Mouse (Mus musculus): Measurements from ENCODE around the gene Atad5. TPM values are rescaled to one million over a fixed set of nuclear protein-coding genes. Genes with fewer than 3 reads are reported as not detected.

Gene Atad5
- polyA plus RNA-seq, 1 experiment, result 0.58 TPM

GRCm38 (mm10) chr11:80135954-80136683, 46.9 kb downstream of the Atad5 start:
- Histone ChIP-seq H3K79me2 (ENCODE audit: control insufficient read depth, insufficient read depth) (no peaks in the 10 kb centered on the region), H3ac (ENCODE audit: control insufficient read depth, insufficient read length) (no peak overlapping the region), H3K27me3 (ENCODE audit: control insufficient read depth, insufficient read depth, insufficient read length) (no peaks in the 10 kb centered on the region), H3K36me3 (ENCODE audit: control insufficient read depth, insufficient read depth) (peaks cover 9% of the 10 kb centered on the region), H3K4me2 (ENCODE audit: low read depth) (no peak overlapping the region), H3K4me3 (no peak overlapping the region)
- TF ChIP-seq TCF3 (IDR thresholded peaks at IDR 0.05; ENCODE audit: insufficient read length, low read depth), result no peak
- TF ChIP-seq TCF12 (IDR thresholded peaks at IDR 0.05; ENCODE audit: insufficient read depth, poor library complexity, severe bottlenecking), result no peak
- no peak for TF ChIP-seq POLR2AphosphoS2 (IDR thresholded peaks at IDR 0.05; ENCODE audit: insufficient read length, low read depth)
- no peak for TF ChIP-seq POLR2A (IDR thresholded peaks at IDR 0.05; ENCODE audit: insufficient read length, low read depth)
- TF ChIP-seq USF1 (IDR thresholded peaks at IDR 0.05; ENCODE audit: low read depth), result no peak
- TF ChIP-seq MAX (IDR thresholded peaks at IDR 0.05; ENCODE audit: low read depth), result no peak
- TF ChIP-seq REST (IDR thresholded peaks at IDR 0.05; ENCODE audit: insufficient read depth, insufficient read length), result no peak
- no peak for TF ChIP-seq E2F4 (IDR thresholded peaks at IDR 0.05; ENCODE audit: insufficient read depth)
- TF ChIP-seq MYOD1 (IDR thresholded peaks at IDR 0.05; ENCODE audit: control insufficient read depth in 1 of 3, insufficient read length in 2 of 3, low read depth in 2 of 3), result no peak
- TF ChIP-seq MYOG (IDR thresholded peaks at IDR 0.05; ENCODE audit: control insufficient read depth in 1 of 3, insufficient read depth in 1 of 3, insufficient read length in 2 of 3, low read depth in 2 of 3), result no peak
- TF ChIP-seq SRF (IDR thresholded peaks at IDR 0.05; ENCODE audit: control insufficient read depth, insufficient read length, low read depth), result no peak
- no peak for TF ChIP-seq CEBPB (IDR thresholded peaks at IDR 0.05; ENCODE audit: insufficient read depth, poor library complexity, severe bottlenecking)

GRCm38 (mm10) chr11:80136786-80137185, 47.6 kb downstream of the Atad5 start:
- H3K36me3 ChIP-seq (ENCODE audit: control insufficient read depth, insufficient read depth), result peaks cover 9% of the 10 kb centered on the region
- no peak overlapping the region for H3K4me3 ChIP-seq
- H3K79me2 ChIP-seq (ENCODE audit: control insufficient read depth, insufficient read depth), result peaks cover 6% of the 10 kb centered on the region
- H3K27me3 ChIP-seq (ENCODE audit: control insufficient read depth, insufficient read depth, insufficient read length), result no peaks in the 10 kb centered on the region
- H3K4me2 ChIP-seq (ENCODE audit: low read depth), result no peak overlapping the region
- H3ac ChIP-seq (ENCODE audit: control insufficient read depth, insufficient read length), result no peak overlapping the region
- TF ChIP-seq TCF3 (IDR thresholded peaks at IDR 0.05; ENCODE audit: insufficient read length, low read depth) (no peak), MAX (IDR thresholded peaks at IDR 0.05; ENCODE audit: low read depth) (no peak), MYOD1 (IDR thresholded peaks at IDR 0.05; ENCODE audit: control insufficient read depth in 1 of 3, insufficient read length in 2 of 3, low read depth in 2 of 3) (no peak), MYOG (IDR thresholded peaks at IDR 0.05; ENCODE audit: control insufficient read depth in 1 of 3, insufficient read depth in 1 of 3, insufficient read length in 2 of 3, low read depth in 2 of 3) (no peak), E2F4 (IDR thresholded peaks at IDR 0.05; ENCODE audit: insufficient read depth) (no peak), POLR2AphosphoS2 (IDR thresholded peaks at IDR 0.05; ENCODE audit: insufficient read length, low read depth) (no peak), TCF12 (IDR thresholded peaks at IDR 0.05; ENCODE audit: insufficient read depth, poor library complexity, severe bottlenecking) (no peak), SRF (IDR thresholded peaks at IDR 0.05; ENCODE audit: control insufficient read depth, insufficient read length, low read depth) (no peak), REST (IDR thresholded peaks at IDR 0.05; ENCODE audit: insufficient read depth, insufficient read length) (no peak), POLR2A (IDR thresholded peaks at IDR 0.05; ENCODE audit: insufficient read length, low read depth) (no peak), USF1 (IDR thresholded peaks at IDR 0.05; ENCODE audit: low read depth) (no peak), CEBPB (IDR thresholded peaks at IDR 0.05; ENCODE audit: insufficient read depth, poor library complexity, severe bottlenecking) (no peak)

GRCm38 (mm10) chr11:80137773-80138172, 48.6 kb downstream of the Atad5 start:
- Histone ChIP-seq H3K4me3 (no peak overlapping the region), H3K4me2 (ENCODE audit: low read depth) (no peak overlapping the region), H3K36me3 (ENCODE audit: control insufficient read depth, insufficient read depth) (peaks cover 9% of the 10 kb centered on the region), H3K27me3 (ENCODE audit: control insufficient read depth, insufficient read depth, insufficient read length) (no peaks in the 10 kb centered on the region), H3ac (ENCODE audit: control insufficient read depth, insufficient read length) (no peak overlapping the region), H3K79me2 (ENCODE audit: control insufficient read depth, insufficient read depth) (peaks cover 7% of the 10 kb centered on the region)
- TF ChIP-seq MYOG (IDR thresholded peaks at IDR 0.05; ENCODE audit: control insufficient read depth in 1 of 3, insufficient read depth in 1 of 3, insufficient read length in 2 of 3, low read depth in 2 of 3) (no peak), TCF3 (IDR thresholded peaks at IDR 0.05; ENCODE audit: insufficient read length, low read depth) (no peak), REST (IDR thresholded peaks at IDR 0.05; ENCODE audit: insufficient read depth, insufficient read length) (no peak), CEBPB (IDR thresholded peaks at IDR 0.05; ENCODE audit: insufficient read depth, poor library complexity, severe bottlenecking) (no peak), TCF12 (IDR thresholded peaks at IDR 0.05; ENCODE audit: insufficient read depth, poor library complexity, severe bottlenecking) (no peak), E2F4 (IDR thresholded peaks at IDR 0.05; ENCODE audit: insufficient read depth) (no peak), MAX (IDR thresholded peaks at IDR 0.05; ENCODE audit: low read depth) (no peak)

GRCm38 (mm10) chr11:80141825-80142521, 52.8 kb downstream of the Atad5 start, which contains the start of gene Tefm:
Gene Tefm (minus strand): TSS chr11:80142175.
- peaks cover under 1% of the 10 kb centered on the region for H3K36me3 ChIP-seq (ENCODE audit: control insufficient read depth, insufficient read depth)
- no peaks in the 10 kb centered on the region for H3K27me3 ChIP-seq (ENCODE audit: control insufficient read depth, insufficient read depth, insufficient read length)
- H3K79me2 ChIP-seq (ENCODE audit: control insufficient read depth, insufficient read depth), result peaks cover 7% of the 10 kb centered on the region
- peak within 1 kb of the TSS; percentile 93 for H3K4me2 ChIP-seq (ENCODE audit: low read depth)
- peak within 1 kb of the TSS; percentile 21 for H3ac ChIP-seq (ENCODE audit: control insufficient read depth, insufficient read length)
- H3K4me3 ChIP-seq, result peak within 1 kb of the TSS; percentile 77
- TF ChIP-seq E2F4 (IDR thresholded peaks at IDR 0.05; ENCODE audit: insufficient read depth), result no peak
- TF ChIP-seq MYOD1 (IDR thresholded peaks at IDR 0.05; ENCODE audit: control insufficient read depth in 1 of 3, insufficient read length in 2 of 3, low read depth in 2 of 3), result no peak
- TF ChIP-seq MYOG (IDR thresholded peaks at IDR 0.05; ENCODE audit: control insufficient read depth in 1 of 3, insufficient read depth in 1 of 3, insufficient read length in 2 of 3, low read depth in 2 of 3), result no peak
- TF ChIP-seq MAX (IDR thresholded peaks at IDR 0.05; ENCODE audit: low read depth), result peak; percentile 64
- TF ChIP-seq REST (IDR thresholded peaks at IDR 0.05; ENCODE audit: insufficient read depth, insufficient read length), result peak; percentile 3
- 0 out of 2 replicates have a peak, but pooled peaks have one; percentile 7 for TF ChIP-seq CEBPB (IDR thresholded peaks at IDR 0.05; ENCODE audit: insufficient read depth, poor library complexity, severe bottlenecking)
- TF ChIP-seq SRF (IDR thresholded peaks at IDR 0.05; ENCODE audit: control insufficient read depth, insufficient read length, low read depth), result no peak
- TF ChIP-seq TCF3 (IDR thresholded peaks at IDR 0.05; ENCODE audit: insufficient read length, low read depth), result no peak
- peak; percentile 89 for TF ChIP-seq POLR2A (IDR thresholded peaks at IDR 0.05; ENCODE audit: insufficient read length, low read depth)
- TF ChIP-seq TCF12 (IDR thresholded peaks at IDR 0.05; ENCODE audit: insufficient read depth, poor library complexity, severe bottlenecking), result no peak
- peak; percentile 89 for TF ChIP-seq POLR2AphosphoS2 (IDR thresholded peaks at IDR 0.05; ENCODE audit: insufficient read length, low read depth)
- TF ChIP-seq USF1 (IDR thresholded peaks at IDR 0.05; ENCODE audit: low read depth), result no peak
